Mouse (Mus musculus) heart, embryonic 12.5 days (tissue): ENCODE results near the gene Pla2g6. TPM values are rescaled to one million over a fixed set of nuclear protein-coding genes. Genes with fewer than 3 reads are reported as not detected.

Experiments
- ATAC-seq: fragments of 200-750 bp; cut with Nextera tagmentation; 2 replicates; pipeline ENCODE4 v1.8.0; 2017; ENCODE audit warnings: moderate TSS enrichment, moderate library complexity; ENCODE audit not compliant: insufficient number of reproducible peaks, low FRiP score
- H3K27ac ChIP-seq: fragments of 300-500 bp; sonication (generic); 2 replicates; pipeline ENCODE4 v1.5.1; 2016; ENCODE audit warnings: mild to moderate bottlenecking, moderate library complexity; ENCODE audit not compliant: poor library complexity, severe bottlenecking
- H3K27me3 ChIP-seq: fragments of 300-500 bp; sonication (generic); replicated peaks from 2 replicates; pipeline ENCODE4 v1.6.1; 2016; ENCODE audit warnings: mild to moderate bottlenecking, moderate library complexity
- H3K36me3 ChIP-seq: fragments of 300-500 bp; sonication (generic); 2 replicates; pipeline ENCODE4 v1.6.1; 2016; ENCODE audit warnings: mild to moderate bottlenecking, moderate library complexity
- H3K4me1 ChIP-seq: fragments of 300-500 bp; sonication (generic); replicated peaks from 2 replicates; pipeline ENCODE4 v1.6.1; 2016; ENCODE audit warnings: mild to moderate bottlenecking
- H3K4me2 ChIP-seq: fragments of 300-500 bp; sonication (generic); 2 replicates; pipeline ENCODE4 v1.6.1; 2016; ENCODE audit warnings: mild to moderate bottlenecking, moderate library complexity
- H3K4me3 ChIP-seq: fragments of 300-500 bp; sonication (generic); 2 replicates; pipeline ENCODE4 v1.5.1; 2016; ENCODE audit warnings: mild to moderate bottlenecking
- H3K9ac ChIP-seq: fragments of 300-500 bp; sonication (generic); 2 replicates; pipeline ENCODE4 v1.6.1; 2016; ENCODE audit warnings: mild to moderate bottlenecking, moderate library complexity
- H3K9me3 ChIP-seq: fragments of 300-500 bp; sonication (generic); replicated peaks from 2 replicates; pipeline ENCODE4 v1.6.1; 2016; ENCODE audit warnings: mild to moderate bottlenecking, moderate library complexity
- WGBS: fragments of 180-500 bp; shearing (Covaris S2); methylation state at CpG from one replicate; pipeline ENCODE4 v1.1.7; 2016; 5-methylcytosine and 5-hydroxymethylcytosine counted together
- polyA plus RNA-seq: library from polyadenylated mRNA; unstranded; fragments of >200 nt; fragmentation: Nextera tagmentation; extraction: Ambion mirVana; gene quantifications from 2 replicates; pipeline ENCODE4 v1.2.1, GENCODE M21; 2016

Gene Pla2g6
- polyA plus RNA-seq, 1 experiment from 2014 or later = 14.4 TPM

- Histone ChIP-seq H3K27me3 (no peaks in the 10 kb centered on the region), H3K4me3 (no peak overlapping the region), H3K36me3 (no peaks in the 10 kb centered on the region), H3K9ac (peak overlapping the region; percentile 6; the same call in 1 of the 2 replicates), H3K4me1 (peaks cover 29% of the 10 kb centered on the region), H3K27ac (peak overlapping the region; percentile 49; the same call in 1 of the 2 replicates), H3K4me2 (peak overlapping the region; percentile 31; the same call in 1 of the 2 replicates), H3K9me3 (no peaks in the 10 kb centered on the region)
- 89% methylated on average over 4 of the region's 4 CpGs for WGBS
- ATAC-seq = no peak
Observed at GRCm38 (mm10) chr15:79350866-79351265, 22.7 kb upstream of the Pla2g6 start.

- H3K27ac ChIP-seq = peak overlapping the region; percentile 94
- peak overlapping the region; percentile 66 for H3K4me3 ChIP-seq
- no peaks in the 10 kb centered on the region for H3K27me3 ChIP-seq
- H3K36me3 ChIP-seq = no peaks in the 10 kb centered on the region
- peak overlapping the region; percentile 83 for H3K9ac ChIP-seq
- no peaks in the 10 kb centered on the region for H3K9me3 ChIP-seq
- peaks cover 29% of the 10 kb centered on the region for H3K4me1 ChIP-seq
- WGBS = 65% methylated on average over 8 of the region's 8 CpGs
- ATAC-seq = no peak
- H3K4me2 ChIP-seq = peak overlapping the region; percentile 82
Observed at GRCm38 (mm10) chr15:79348651-79349050, 20.5 kb upstream of the Pla2g6 start.

GRCm38 (mm10) chr15:79347845-79348506, 19.8 kb upstream of the Pla2g6 start:
- Histone ChIP-seq H3K4me3 (peak overlapping the region; percentile 66), H3K9ac (peak overlapping the region; percentile 83), H3K27me3 (no peaks in the 10 kb centered on the region), H3K36me3 (no peaks in the 10 kb centered on the region), H3K27ac (peak overlapping the region; percentile 94), H3K4me2 (peak overlapping the region; percentile 82), H3K9me3 (no peaks in the 10 kb centered on the region), H3K4me1 (peaks cover 29% of the 10 kb centered on the region)
- WGBS = 1% methylated on average over 43 of the region's 46 CpGs
- peak; percentile 90 for ATAC-seq

- Histone ChIP-seq H3K27me3 (no peaks in the 10 kb centered on the region), H3K36me3 (no peaks in the 10 kb centered on the region), H3K27ac (peak overlapping the region; percentile 94), H3K9me3 (no peaks in the 10 kb centered on the region), H3K9ac (peak overlapping the region; percentile 83), H3K4me2 (peak overlapping the region; percentile 82), H3K4me1 (peaks cover 30% of the 10 kb centered on the region), H3K4me3 (peak overlapping the region; percentile 66)
- ATAC-seq = peak; percentile 87
- under 1% methylated on average over 61 of the region's 61 CpGs for WGBS
Observed at GRCm38 (mm10) chr15:79347165-79347844, 19.1 kb upstream of the Pla2g6 start.

GRCm38 (mm10) chr15:79346051-79346793, 18.0 kb upstream of the Pla2g6 start, which contains the start of gene Maff:
Gene Maff, plus strand, starts transcription at chr15:79346621.
- Histone ChIP-seq H3K9me3 (0 out of 2 replicates have a peak, but pooled peaks cover 4% of the 10 kb centered on the region), H3K4me1 (peaks cover 19% of the 10 kb centered on the region), H3K27me3 (no peaks in the 10 kb centered on the region), H3K27ac (peak within 1 kb of the TSS; percentile 94), H3K9ac (peak within 1 kb of the TSS; percentile 83), H3K4me3 (peak within 1 kb of the TSS; percentile 66), H3K36me3 (no peaks in the 10 kb centered on the region), H3K4me2 (peak within 1 kb of the TSS; percentile 82)
- ATAC-seq = no peak
- WGBS = 48% methylated on average over 8 of the region's 8 CpGs

GRCm38 (mm10) chr15:79344627-79345026, 16.4 kb upstream of the Pla2g6 start:
- H3K27me3 ChIP-seq = no peaks in the 10 kb centered on the region
- no peak overlapping the region for H3K27ac ChIP-seq
- H3K4me2 ChIP-seq = no peak overlapping the region
- WGBS = 74% methylated on average over 4 of the region's 4 CpGs
- no peaks in the 10 kb centered on the region for H3K36me3 ChIP-seq
- ATAC-seq = no peak
- no peak overlapping the region for H3K4me3 ChIP-seq
- H3K9ac ChIP-seq = no peak overlapping the region
- 0 out of 2 replicates have a peak, but pooled peaks cover 4% of the 10 kb centered on the region for H3K9me3 ChIP-seq
- peaks cover 15% of the 10 kb centered on the region for H3K4me1 ChIP-seq

GRCm38 (mm10) chr15:79342641-79343337, 14.6 kb upstream of the Pla2g6 start:
- Histone ChIP-seq H3K9me3 (0 out of 2 replicates have a peak, but pooled peaks cover 4% of the 10 kb centered on the region), H3K27ac (no peak overlapping the region), H3K4me2 (no peak overlapping the region), H3K36me3 (no peaks in the 10 kb centered on the region), H3K4me3 (no peak overlapping the region), H3K9ac (no peak overlapping the region), H3K4me1 (peaks cover 4% of the 10 kb centered on the region; the same call in 1 of the 2 replicates), H3K27me3 (no peaks in the 10 kb centered on the region)
- no peak for ATAC-seq
- 64% methylated on average over 6 of the region's 6 CpGs for WGBS

- Histone ChIP-seq H3K9me3 (0 out of 2 replicates have a peak, but pooled peaks cover 4% of the 10 kb centered on the region), H3K9ac (no peak overlapping the region), H3K4me2 (no peak overlapping the region), H3K4me3 (no peak overlapping the region), H3K27me3 (no peaks in the 10 kb centered on the region), H3K4me1 (0 out of 2 replicates have a peak, but pooled peaks cover 4% of the 10 kb centered on the region), H3K27ac (no peak overlapping the region), H3K36me3 (no peaks in the 10 kb centered on the region)
- ATAC-seq = no peak
- WGBS = 69% methylated on average over 5 of the region's 5 CpGs
Observed at GRCm38 (mm10) chr15:79338978-79339377, 10.8 kb upstream of the Pla2g6 start.

- WGBS = 67% methylated on average over 7 of the region's 7 CpGs
- no peak overlapping the region for H3K27ac ChIP-seq
Observed at GRCm38 (mm10) chr15:79335061-79335655, 7.0 kb upstream of the Pla2g6 start.

GRCm38 (mm10) chr15:79333409-79333808, 5.2 kb upstream of the Pla2g6 start:
- no peaks in the 10 kb centered on the region for H3K9me3 ChIP-seq
- no peak overlapping the region for H3K27ac ChIP-seq
- H3K36me3 ChIP-seq = no peaks in the 10 kb centered on the region
- no peak overlapping the region for H3K4me3 ChIP-seq
- H3K9ac ChIP-seq = no peak overlapping the region
- H3K4me2 ChIP-seq = no peak overlapping the region
- ATAC-seq = peak; percentile 87
- 77% methylated on average over 4 of the region's 4 CpGs for WGBS
- no peaks in the 10 kb centered on the region for H3K27me3 ChIP-seq
- H3K4me1 ChIP-seq = no peaks in the 10 kb centered on the region

More at GRCm38 (mm10) chr15:79335061-79335655, 7.0 kb upstream of the Pla2g6 start:
- ATAC-seq = no peak
- no peaks in the 10 kb centered on the region for H3K36me3 ChIP-seq
- H3K4me3 ChIP-seq = no peak overlapping the region
- H3K4me1 ChIP-seq = no peaks in the 10 kb centered on the region
- H3K9me3 ChIP-seq = no peaks in the 10 kb centered on the region
- no peak overlapping the region for H3K9ac ChIP-seq
- no peak overlapping the region for H3K4me2 ChIP-seq
- no peaks in the 10 kb centered on the region for H3K27me3 ChIP-seq
